Mouse (Mus musculus) CD8-positive naive resting alpha-beta T cell, adult 2 months (primary cell): ENCODE data around the gene Dnah3.
A peak's percentile ranks its signal among the peaks of the same experiment; 100 is the strongest.

Experiments used
- DNase-seq, 2 experiments: peaks; one replicate each; pipeline ENCODE4 v3.0.0; 2022; ENCODE audit warnings: low read depth in 2 of 2, low spot score in 2 of 2

Dnah3 gene

GRCm38 (mm10) chr7:119957421-119957820, 137.7 kb downstream of the Dnah3 start:
- DNase-seq: no peak

GRCm38 (mm10) chr7:119954047-119954446, 141.0 kb downstream of the Dnah3 start:
- no peak for DNase-seq

- DNase-seq: no peak
Observed at GRCm38 (mm10) chr7:119941569-119941968, 153.5 kb downstream of the Dnah3 start.

GRCm38 (mm10) chr7:119937036-119937435, 158.0 kb downstream of the Dnah3 start:
- no peak for DNase-seq

GRCm38 (mm10) chr7:119936321-119936720, 158.8 kb downstream of the Dnah3 start:
- no peak for DNase-seq

- DNase-seq: no peak
Observed at GRCm38 (mm10) chr7:119928783-119929440, 166.2 kb downstream of the Dnah3 start.

- DNase-seq: no peak
Observed at GRCm38 (mm10) chr7:119921054-119921453, 174.0 kb downstream of the Dnah3 start.

- DNase-seq: no peak
Observed at GRCm38 (mm10) chr7:119920457-119920856, 174.6 kb downstream of the Dnah3 start.

GRCm38 (mm10) chr7:119911727-119912126, 183.4 kb downstream of the Dnah3 start:
- DNase-seq: no peak

GRCm38 (mm10) chr7:119906523-119907215, 188.4 kb downstream of the Dnah3 start:
- no peak for DNase-seq

- no peak for DNase-seq
Observed at GRCm38 (mm10) chr7:119899386-119900057, 195.6 kb downstream of the Dnah3 start.

GRCm38 (mm10) chr7:119898247-119898856, 196.7 kb downstream of the Dnah3 start:
- DNase-seq: no peak

- DNase-seq: no peak
Observed at GRCm38 (mm10) chr7:119897521-119898109, 197.5 kb downstream of the Dnah3 start.

- DNase-seq: peak; percentile 92 to 94
Observed at GRCm38 (mm10) chr7:119895639-119896512, 199.2 kb downstream of the Dnah3 start, which contains the start of the genes Lyrm1 and Dcun1d3. TSS of gene Lyrm1 (plus strand) at chr7:119895861. TSS of gene Dcun1d3 (minus strand) at chr7:119896298.

GRCm38 (mm10) chr7:119894818-119895544, 200.1 kb downstream of the Dnah3 start:
- peak in 1 of 2 experiments; percentile 11 for DNase-seq

GRCm38 (mm10) chr7:119892742-119893141, 202.3 kb downstream of the Dnah3 start:
- DNase-seq: no peak

- no peak for DNase-seq
Observed at GRCm38 (mm10) chr7:119892198-119892597, 202.9 kb downstream of the Dnah3 start.

GRCm38 (mm10) chr7:119887887-119888286, 207.2 kb downstream of the Dnah3 start:
- no peak for DNase-seq

GRCm38 (mm10) chr7:119881229-119881628, 213.9 kb downstream of the Dnah3 start:
- DNase-seq: no peak

GRCm38 (mm10) chr7:119880345-119880744, 214.7 kb downstream of the Dnah3 start:
- no peak for DNase-seq
